In the genomic region with DNA sequence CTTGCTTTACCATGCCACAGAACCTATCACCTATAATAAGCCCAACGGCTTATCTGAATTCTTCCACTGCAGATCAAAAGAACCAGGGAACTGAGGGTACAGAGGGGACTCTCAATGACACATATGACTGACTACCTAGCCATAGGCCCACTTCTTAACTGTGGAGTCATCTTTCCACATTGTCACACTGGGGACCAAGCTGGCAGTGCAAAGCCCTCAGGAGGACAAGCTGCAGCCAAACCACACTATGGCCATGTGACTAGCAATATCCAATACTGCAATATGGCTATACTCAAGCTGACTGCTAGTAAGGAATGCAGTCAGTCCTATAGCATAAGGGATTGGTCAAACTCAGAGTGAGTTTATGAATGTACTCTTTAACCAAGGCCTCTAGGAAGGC, we compare ENCODE assay signal across 18 mouse cellular contexts.
DNase-seq lines count a peak whose midpoint lies in the region; ATAC-seq lines count a peak whose summit lies in the region.
"Had no signal": no experiment of that assay in that cellular context is flagged by ENCODE, and none has a peak within 500 bp of the region (broad histone marks: within the 10 kb centered on the region; RNA-seq: fewer than 3 reads in every experiment).

No protein-coding gene starts in this region.

- no peak overlapping the region for H3K4me3 ChIP-seq in macrophage (ENCODE audit: inconsistent target)
- H3K4me3 ChIP-seq: limb, embryonic 15.5 days had no signal

- no peaks in the 10 kb centered on the region for H3K36me3 ChIP-seq in macrophage (ENCODE audit: inconsistent target)
- H3K36me3 ChIP-seq: limb, embryonic 15.5 days had no signal

- peak overlapping the region; percentile 98 for H3K27ac ChIP-seq in macrophage
- H3K27ac ChIP-seq: kidney, postnatal 0 days; limb, embryonic 15.5 days had no signal

- no peaks in the 10 kb centered on the region for H3K79me2 ChIP-seq in macrophage (ENCODE audit: inconsistent target)

- ATAC-seq in CD4-positive, CD25-positive, alpha-beta regulatory T cell, adult 4 months, result no peak
- peak; percentile 55 for ATAC-seq in granulocyte monocyte progenitor cell, adult 5-6 weeks (replicated peaks; ENCODE audit: poor library complexity, severe bottlenecking)
- ATAC-seq: forebrain, postnatal 0 days; intestine, embryonic 16.5 days had no signal

- 17% methylated on average over 1 of the region's 1 CpGs for WGBS in macrophage (ENCODE audit: missing documents)

- peak; percentile 22 for DNase-seq in CD4-positive, CD25-positive, alpha-beta regulatory T cell, adult 2 months (ENCODE audit: low read depth, low spot score)
- peak; percentile 30 for DNase-seq in CD4-positive helper T cell, adult 2 months (ENCODE audit: low read depth, low spot score)
- DNase-seq in embryo, embryonic 10 days (ENCODE audit: low spot score), result no peak
- DNase-seq in right cerebral cortex, adult 2 months (ENCODE audit: low spot score in 2 of 2), result no peak
- no peak for DNase-seq in right cerebral cortex, postnatal 36 days (ENCODE audit: low spot score in 2 of 2)
- DNase-seq: adrenal gland, postnatal 25 days; cerebellum, postnatal 10 days; forebrain, postnatal 0 days; gastrocnemius, postnatal 10 days; midbrain, embryonic 14.5 days; right cerebral cortex, postnatal 25 days; thymus, adult 2 months had no signal

Comparison
In these comparisons a context has a peak if more than half of its experiments do, and no peak if none do; other contexts are left out.
1. DNase-seq: peak in CD4-positive, CD25-positive, alpha-beta regulatory T cell, adult 2 months (single experiment) and CD4-positive helper T cell, adult 2 months (single experiment); none in embryo, embryonic 10 days (single experiment), right cerebral cortex, adult 2 months (0 of 2) and right cerebral cortex, postnatal 36 days (0 of 2).